Mouse (Mus musculus): Measurements from ENCODE around the gene Cpb2.

DNA sequence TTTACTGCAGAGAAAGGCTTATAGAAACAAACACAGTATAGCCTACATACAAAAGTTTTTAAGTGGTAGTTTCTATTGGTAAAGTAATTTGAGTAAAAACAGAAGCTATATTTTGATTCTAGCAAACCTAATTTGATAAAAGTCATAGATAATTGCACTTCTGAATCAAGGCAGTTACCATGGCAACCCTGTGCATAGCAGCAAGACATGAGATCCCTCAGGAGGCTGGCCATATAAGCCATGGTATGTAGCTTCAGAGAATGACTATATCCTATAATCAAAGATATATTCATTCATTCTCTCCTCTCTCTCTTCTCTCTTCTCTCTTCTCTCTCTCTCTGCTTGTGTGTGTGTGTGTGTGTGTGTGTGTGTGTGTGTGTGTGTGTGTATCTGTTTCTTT is 65.8 kb downstream of the Cpb2 start:
- no peak for TF ChIP-seq CTCF (IDR thresholded peaks at IDR 0.05; ENCODE audit: low read depth, low read length)
- no peak for TF ChIP-seq POLR2A (IDR thresholded peaks at IDR 0.05; ENCODE audit: borderline replicate concordance, low read depth, low read length)

All from bone marrow macrophage, adult 2 months (primary cell).